Mouse (Mus musculus) lung, embryonic 14.5 days (tissue): ENCODE results near the gene Lrpprc. TPM values are rescaled to one million over a fixed set of nuclear protein-coding genes. Genes with fewer than 3 reads are reported as not detected.

Experiments
- ATAC-seq: fragments of 200-750 bp; cut with Nextera tagmentation; 2 replicates; pipeline ENCODE4 v1.8.0; 2017; ENCODE audit warnings: mild to moderate bottlenecking, moderate TSS enrichment, moderate library complexity; ENCODE audit not compliant: insufficient read depth
- DNase-seq: peaks from one replicate; pipeline ENCODE4 v3.0.0-alpha.2; 2015
- H3K27ac ChIP-seq: fragments of 300-500 bp; sonication (generic); 2 replicates; pipeline ENCODE4 v1.5.1; 2014; ENCODE audit warnings: low read depth, mild to moderate bottlenecking, moderate library complexity
- H3K27me3 ChIP-seq: fragments of 300-500 bp; sonication (generic); 2 replicates; pipeline ENCODE4 v1.6.1; 2014; ENCODE audit warnings: low read length, control low read depth; ENCODE audit not compliant: insufficient read depth
- H3K36me3 ChIP-seq: fragments of 300-500 bp; sonication (generic); 2 replicates; pipeline ENCODE4 v1.6.1; 2014; ENCODE audit warnings: control low read depth; ENCODE audit not compliant: insufficient read depth
- H3K4me1 ChIP-seq: fragments of 300-500 bp; sonication (generic); 2 replicates; pipeline ENCODE4 v1.6.1; 2014; ENCODE audit warnings: antibody characterized with exemption, control low read depth; ENCODE audit not compliant: insufficient read depth
- H3K4me2 ChIP-seq: fragments of 300-500 bp; sonication (generic); 2 replicates; pipeline ENCODE4 v1.6.1; 2014; ENCODE audit warnings: mild to moderate bottlenecking
- H3K4me3 ChIP-seq: fragments of 300-500 bp; sonication (generic); 2 replicates; pipeline ENCODE4 v1.5.1; 2014; ENCODE audit warnings: low read depth, low read length
- H3K9ac ChIP-seq: fragments of 300-500 bp; sonication (generic); 2 replicates; pipeline ENCODE4 v1.6.1; 2014
- H3K9me3 ChIP-seq: fragments of 300-500 bp; sonication (generic); 2 replicates; pipeline ENCODE4 v1.6.1; 2016; ENCODE audit warnings: low read depth, low read length, control low read depth
- CTCF ChIP-seq: IDR thresholded peaks from 2 replicates; pipeline ENCODE4 v1.5.1; 2016; ENCODE audit warnings: antibody characterized with exemption, low read depth
- WGBS: fragments of 180-500 bp; shearing (Covaris S2); extraction: QIAGEN DNeasy Blood & Tissue Kit; methylation state at CpG from one replicate; pipeline ENCODE4 v1.1.7; 2014; 5-methylcytosine and 5-hydroxymethylcytosine counted together
- polyA plus RNA-seq: library from polyadenylated mRNA; unstranded; fragments of >200 nt; fragmentation: Nextera tagmentation; extraction: Ambion mirVana; gene quantifications from 2 replicates; pipeline ENCODE4 v1.2.1, GENCODE M21; 2014

Lrpprc gene
- polyA plus RNA-seq, 1 experiment from 2014 or later = 48.6 TPM

GRCm38 (mm10) chr17:84717416-84717815 lies 73.2 kb downstream of the Lrpprc start:
- TF ChIP-seq CTCF = no peak
- Histone ChIP-seq H3K4me3 (no peak overlapping the region), H3K9ac (no peak overlapping the region), H3K27me3 (no peaks in the 10 kb centered on the region), H3K36me3 (peaks cover 27% of the 10 kb centered on the region), H3K9me3 (no peaks in the 10 kb centered on the region), H3K27ac (no peak overlapping the region), H3K4me1 (no peaks in the 10 kb centered on the region), H3K4me2 (no peak overlapping the region)
- WGBS = 47% methylated on average over 5 of the region's 5 CpGs
- no peak for DNase-seq
- no peak for ATAC-seq

- Histone ChIP-seq H3K27ac (no peak overlapping the region), H3K4me2 (no peak overlapping the region), H3K36me3 (peaks cover 22% of the 10 kb centered on the region), H3K4me3 (no peak overlapping the region), H3K9ac (no peak overlapping the region), H3K4me1 (no peaks in the 10 kb centered on the region), H3K27me3 (no peaks in the 10 kb centered on the region), H3K9me3 (no peaks in the 10 kb centered on the region)
- TF ChIP-seq CTCF = no peak
- WGBS = 57% methylated on average over 16 of the region's 16 CpGs
- ATAC-seq (no peak), DNase-seq (no peak)
Measured at GRCm38 (mm10) chr17:84716252-84716872, 74.2 kb downstream of the Lrpprc start.

GRCm38 (mm10) chr17:84714930-84715329 lies 75.7 kb downstream of the Lrpprc start:
- Histone ChIP-seq H3K36me3 (peaks cover 25% of the 10 kb centered on the region), H3K27me3 (no peaks in the 10 kb centered on the region), H3K9ac (no peak overlapping the region), H3K4me2 (no peak overlapping the region), H3K4me3 (no peak overlapping the region), H3K27ac (no peak overlapping the region), H3K4me1 (no peaks in the 10 kb centered on the region), H3K9me3 (no peaks in the 10 kb centered on the region)
- DNase-seq = no peak
- TF ChIP-seq CTCF = no peak
- WGBS = 70% methylated on average over 4 of the region's 4 CpGs
- ATAC-seq = no peak

- Histone ChIP-seq H3K4me1 (no peaks in the 10 kb centered on the region), H3K9me3 (no peaks in the 10 kb centered on the region), H3K9ac (no peak overlapping the region), H3K27ac (no peak overlapping the region), H3K36me3 (peaks cover 38% of the 10 kb centered on the region), H3K4me3 (no peak overlapping the region), H3K4me2 (no peak overlapping the region), H3K27me3 (no peaks in the 10 kb centered on the region)
- WGBS = 90% methylated on average over 18 of the region's 18 CpGs
- DNase-seq (no peak), ATAC-seq (no peak)
- TF ChIP-seq CTCF = no peak
Measured at GRCm38 (mm10) chr17:84713563-84714164, 76.9 kb downstream of the Lrpprc start.

GRCm38 (mm10) chr17:84709403-84709851 lies 81.2 kb downstream of the Lrpprc start:
- DNase-seq (peak; percentile 67), ATAC-seq (peak; percentile 71)
- Histone ChIP-seq H3K36me3 (peaks cover 43% of the 10 kb centered on the region), H3K27ac (no peak overlapping the region; the same call in 1 of the 2 replicates), H3K4me3 (no peak overlapping the region), H3K27me3 (no peaks in the 10 kb centered on the region), H3K4me1 (no peaks in the 10 kb centered on the region), H3K9me3 (no peaks in the 10 kb centered on the region), H3K9ac (no peak overlapping the region), H3K4me2 (peak overlapping the region; percentile 2; the same call in 1 of the 2 replicates)
- WGBS = 39% methylated on average over 17 of the region's 17 CpGs
- peak; percentile 27; the same call in 1 of the 2 replicates for TF ChIP-seq CTCF

GRCm38 (mm10) chr17:84708818-84709217 lies 81.8 kb downstream of the Lrpprc start:
- no peaks in the 10 kb centered on the region for H3K4me1 ChIP-seq
- no peaks in the 10 kb centered on the region for H3K9me3 ChIP-seq
- WGBS = 57% methylated on average over 7 of the region's 7 CpGs
- no peaks in the 10 kb centered on the region for H3K27me3 ChIP-seq
- no peak overlapping the region for H3K4me3 ChIP-seq
- H3K9ac ChIP-seq = no peak overlapping the region
- ATAC-seq (no peak), DNase-seq (no peak)
- H3K36me3 ChIP-seq = peaks cover 47% of the 10 kb centered on the region
- peak overlapping the region; percentile 42; the same call in 1 of the 2 replicates for H3K27ac ChIP-seq
- TF ChIP-seq CTCF = no peak
- peak overlapping the region; percentile 2; the same call in 1 of the 2 replicates for H3K4me2 ChIP-seq

- Histone ChIP-seq H3K4me2 (no peak overlapping the region), H3K36me3 (peaks cover 47% of the 10 kb centered on the region), H3K27ac (no peak overlapping the region), H3K9ac (no peak overlapping the region), H3K27me3 (no peaks in the 10 kb centered on the region), H3K4me1 (no peaks in the 10 kb centered on the region), H3K9me3 (no peaks in the 10 kb centered on the region), H3K4me3 (no peak overlapping the region)
- WGBS = 71% methylated on average over 4 of the region's 4 CpGs
- peak; percentile 56 for DNase-seq
- peak; percentile 44 for TF ChIP-seq CTCF
- no peak for ATAC-seq
Measured at GRCm38 (mm10) chr17:84707407-84707806, 83.2 kb downstream of the Lrpprc start.
